Mouse (Mus musculus) liver, embryonic 14.5 days (tissue): Measurements from ENCODE around the gene Rnf135.

Experiments used
- CTCF ChIP-seq: IDR thresholded peaks from 2 replicates; pipeline ENCODE4 v1.5.1; 2016; ENCODE audit warnings: antibody characterized with exemption, low read depth, control low read depth
- EP300 ChIP-seq: IDR thresholded peaks from 2 replicates; pipeline ENCODE4 v1.6.1; 2016; ENCODE audit warnings: antibody characterized with exemption, low read depth

GRCm38 (mm10) chr11:80247026-80247425, 63.4 kb downstream of the Rnf135 start:
- no peak for TF ChIP-seq EP300
- no peak for TF ChIP-seq CTCF
